Mouse (Mus musculus) megakaryocyte, embryonic 14.5 days (primary cell): Measurements from ENCODE around the gene Rara.

ENCODE experiments used
- FLI1 ChIP-seq: IDR thresholded peaks from 2 replicates; pipeline ENCODE4 v1.6.1; 2012; ENCODE audit warnings: low read length, inconsistent platforms, mixed read lengths
- GATA1 ChIP-seq: IDR thresholded peaks from 3 replicates; pipeline ENCODE4 v1.6.1; 2012; ENCODE audit warnings: mixed read lengths, low read length, inconsistent platforms, borderline replicate concordance

GRCm38 (mm10) chr11:98907437-98908173, 20.0 kb upstream of the Rara start, which contains the start of gene Cdc6:
- no peak for TF ChIP-seq GATA1
- TF ChIP-seq FLI1: no peak
